ENCODE assay signal across 16 mouse cellular contexts in genomic region chr6:90760886-90761285, GRCm38 (mm10).
A peak's percentile ranks its signal among the peaks of the same experiment; 100 is the strongest.
DNase-seq lines count a peak whose midpoint lies in the region; ATAC-seq and TF ChIP-seq lines count a peak whose summit lies in the region.
"Had no signal": no experiment of that assay in that cellular context is flagged by ENCODE, and none has a peak within 500 bp of the region (broad histone marks: within the 10 kb centered on the region; RNA-seq: fewer than 3 reads in every experiment).

No protein-coding gene starts in this region.

- H3K27ac ChIP-seq in cerebellum, adult 2 months (ENCODE audit: insufficient read depth, low read length): peak overlapping the region; percentile 95; the same call in 1 of the 2 replicates
- H3K27ac ChIP-seq in hindbrain, embryonic 10.5 days: peak overlapping the region; percentile 72
- H3K27ac ChIP-seq in hindbrain, postnatal 0 days: no peak overlapping the region
- H3K27ac ChIP-seq in midbrain, embryonic 11.5 days (ENCODE audit: low read depth, low read length): peak overlapping the region; percentile 15; the same call in 1 of the 2 replicates
- no peak overlapping the region for H3K27ac ChIP-seq in midbrain, postnatal 0 days (ENCODE audit: low read depth, low read length)
- H3K27ac ChIP-seq in kidney, embryonic 16.5 days (ENCODE audit: low read length): no peak overlapping the region
- H3K27ac ChIP-seq: heart, embryonic 13.5 days; liver, embryonic 15.5 days had no signal

- TF ChIP-seq POLR2A in cerebellum, adult 2 months (IDR thresholded peaks at IDR 0.05; ENCODE audit: borderline replicate concordance, insufficient read depth, low read length): no peak

- 57% methylated on average over 5 of the region's 5 CpGs for whole genome bisulfite sequencing in cerebellum, adult 2 months
- 72% methylated on average over 5 of the region's 5 CpGs for WGBS in hindbrain, embryonic 10.5 days
- WGBS in hindbrain, postnatal 0 days: 39% methylated on average over 5 of the region's 5 CpGs
- 56% methylated on average over 5 of the region's 5 CpGs for WGBS in midbrain, embryonic 11.5 days
- WGBS in midbrain, postnatal 0 days: 54% methylated on average over 5 of the region's 5 CpGs
- WGBS in kidney, embryonic 16.5 days: 65% methylated on average over 5 of the region's 5 CpGs

- no peak overlapping the region for H3K9ac ChIP-seq in hindbrain, postnatal 0 days (replicated peaks; ENCODE audit: low read length)
- H3K9ac ChIP-seq in midbrain, embryonic 11.5 days (ENCODE audit: low read length): no peak overlapping the region
- H3K9ac ChIP-seq in midbrain, postnatal 0 days (replicated peaks; ENCODE audit: low read length, poor library complexity, severe bottlenecking): no peak overlapping the region
- no peak overlapping the region for H3K9ac ChIP-seq in kidney, embryonic 16.5 days (replicated peaks; ENCODE audit: low read length)
- H3K9ac ChIP-seq: heart, embryonic 13.5 days; liver, embryonic 15.5 days; midbrain, embryonic 15.5 days had no signal

- peaks cover 78% of the 10 kb centered on the region for H3K4me1 ChIP-seq in cerebellum, adult 2 months (ENCODE audit: control insufficient read depth, insufficient read depth, low read length)
- peaks cover 83% of the 10 kb centered on the region for H3K4me1 ChIP-seq in hindbrain, embryonic 10.5 days (replicated peaks)
- peaks cover 27% of the 10 kb centered on the region for H3K4me1 ChIP-seq in hindbrain, postnatal 0 days (ENCODE audit: insufficient read depth, low read length)
- H3K4me1 ChIP-seq in midbrain, embryonic 11.5 days (ENCODE audit: control insufficient read depth, insufficient read depth, low read length): peaks cover 16% of the 10 kb centered on the region
- peaks cover 7% of the 10 kb centered on the region; the same call in 1 of the 2 replicates for H3K4me1 ChIP-seq in midbrain, postnatal 0 days (ENCODE audit: insufficient read depth, low read length)
- H3K4me1 ChIP-seq in kidney, embryonic 16.5 days (ENCODE audit: insufficient read depth, low read length): peaks cover 21% of the 10 kb centered on the region

- no peak overlapping the region for H3K4me3 ChIP-seq in cerebellum, adult 2 months (replicated peaks; ENCODE audit: insufficient read depth, low read depth, low read length)
- no peak overlapping the region for H3K4me3 ChIP-seq in hindbrain, embryonic 10.5 days
- no peak overlapping the region for H3K4me3 ChIP-seq in hindbrain, postnatal 0 days (ENCODE audit: low read length)
- H3K4me3 ChIP-seq in midbrain, embryonic 11.5 days (ENCODE audit: low read depth, low read length): no peak overlapping the region
- no peak overlapping the region for H3K4me3 ChIP-seq in midbrain, postnatal 0 days (ENCODE audit: low read depth, low read length)
- no peak overlapping the region for H3K4me3 ChIP-seq in kidney, embryonic 16.5 days (ENCODE audit: low read length)
- H3K4me3 ChIP-seq: erythroblast, embryonic 14.5 days; heart, embryonic 13.5 days; liver, embryonic 15.5 days; midbrain, embryonic 15.5 days had no signal

- no peak overlapping the region for H3K4me2 ChIP-seq in hindbrain, postnatal 0 days (ENCODE audit: low read depth, low read length)
- H3K4me2 ChIP-seq in midbrain, embryonic 11.5 days: no peak overlapping the region
- H3K4me2 ChIP-seq in midbrain, postnatal 0 days (ENCODE audit: low read depth, low read length, poor library complexity, severe bottlenecking): no peak overlapping the region
- H3K4me2 ChIP-seq in kidney, embryonic 16.5 days (replicated peaks; ENCODE audit: low read depth, low read length): no peak overlapping the region
- H3K4me2 ChIP-seq: heart, embryonic 13.5 days; liver, embryonic 15.5 days; midbrain, embryonic 15.5 days had no signal

- no peak for TF ChIP-seq CTCF in cerebellum, adult 2 months (IDR thresholded peaks at IDR 0.05; ENCODE audit: borderline replicate concordance, insufficient read depth, low read depth, low read length)
- TF ChIP-seq CTCF in hindbrain, postnatal 0 days (IDR thresholded peaks at IDR 0.05; ENCODE audit: low read depth): no peak
- TF ChIP-seq CTCF in midbrain, postnatal 0 days (IDR thresholded peaks at IDR 0.05): no peak

- no peaks in the 10 kb centered on the region for H3K27me3 ChIP-seq in cerebellum, adult 2 months (ENCODE audit: control insufficient read depth, insufficient read depth, low read length)
- H3K27me3 ChIP-seq in hindbrain, embryonic 10.5 days (ENCODE audit: insufficient read depth, poor library complexity, severe bottlenecking): no peaks in the 10 kb centered on the region
- no peaks in the 10 kb centered on the region for H3K27me3 ChIP-seq in hindbrain, postnatal 0 days (ENCODE audit: insufficient read depth, low read length)
- H3K27me3 ChIP-seq in midbrain, embryonic 11.5 days (ENCODE audit: control insufficient read depth, insufficient read depth, low read length): no peaks in the 10 kb centered on the region
- no peaks in the 10 kb centered on the region for H3K27me3 ChIP-seq in midbrain, postnatal 0 days (ENCODE audit: insufficient read depth, low read length)
- H3K27me3 ChIP-seq in kidney, embryonic 16.5 days (ENCODE audit: insufficient read depth, low read length): no peaks in the 10 kb centered on the region
- H3K27me3 ChIP-seq: heart, embryonic 13.5 days; liver, embryonic 15.5 days; midbrain, embryonic 15.5 days had no signal

- no peak for ATAC-seq in hindbrain, postnatal 0 days
- ATAC-seq in midbrain, embryonic 11.5 days (ENCODE audit: low FRiP score): no peak
- ATAC-seq in midbrain, postnatal 0 days (ENCODE audit: low FRiP score): no peak
- no peak for ATAC-seq in kidney, embryonic 16.5 days (ENCODE audit: low FRiP score, low TSS enrichment)
- ATAC-seq: hindbrain, embryonic 16.5 days; midbrain, embryonic 15.5 days had no signal

- peaks cover 11% of the 10 kb centered on the region; the same call in 1 of the 2 replicates for H3K36me3 ChIP-seq in hindbrain, embryonic 10.5 days
- no peaks in the 10 kb centered on the region for H3K36me3 ChIP-seq in hindbrain, postnatal 0 days (ENCODE audit: insufficient read depth, low read length)
- H3K36me3 ChIP-seq in midbrain, embryonic 11.5 days (ENCODE audit: control insufficient read depth, insufficient read depth, low read length): no peaks in the 10 kb centered on the region; the same call in 1 of the 2 replicates
- H3K36me3 ChIP-seq in midbrain, postnatal 0 days (ENCODE audit: insufficient read depth, low read length): peaks cover 3% of the 10 kb centered on the region; the same call in 1 of the 2 replicates
- no peaks in the 10 kb centered on the region for H3K36me3 ChIP-seq in kidney, embryonic 16.5 days (ENCODE audit: insufficient read depth, low read length)
- H3K36me3 ChIP-seq: heart, embryonic 13.5 days; liver, embryonic 15.5 days; midbrain, embryonic 15.5 days had no signal

- no peaks in the 10 kb centered on the region for H3K9me3 ChIP-seq in hindbrain, embryonic 10.5 days
- no peaks in the 10 kb centered on the region for H3K9me3 ChIP-seq in hindbrain, postnatal 0 days (ENCODE audit: low read length)
- H3K9me3 ChIP-seq in midbrain, embryonic 11.5 days (ENCODE audit: control insufficient read depth, low read length): no peaks in the 10 kb centered on the region
- H3K9me3 ChIP-seq in midbrain, postnatal 0 days (ENCODE audit: low read length): no peaks in the 10 kb centered on the region
- no peaks in the 10 kb centered on the region for H3K9me3 ChIP-seq in kidney, embryonic 16.5 days (ENCODE audit: low read length)
- H3K9me3 ChIP-seq: heart, embryonic 13.5 days; liver, embryonic 15.5 days; midbrain, embryonic 15.5 days had no signal

- DNase-seq in cerebellum, adult 2 months: no peak
- no peak for DNase-seq in cerebellum, postnatal 36 days
- no peak for DNase-seq in hindbrain, embryonic 10.5 days (ENCODE audit: low spot score)
- no peak for DNase-seq in hindbrain, postnatal 0 days (ENCODE audit: low spot score)
- no peak for DNase-seq in midbrain, embryonic 11.5 days (ENCODE audit: low spot score, missing footprints)
- DNase-seq in midbrain, postnatal 0 days (ENCODE audit: low spot score): no peak
- DNase-seq in kidney, adult 11 months: no peak
- DNase-seq: kidney, adult 8-10 months; left cerebral cortex, postnatal 4 days; thymus, postnatal 14 days had no signal

Comparison
In these comparisons a context has a peak if more than half of its experiments do, and no peak if none do; other contexts are left out.
1. H3K27ac ChIP-seq: peak in cerebellum, adult 2 months (single experiment), hindbrain, embryonic 10.5 days (single experiment) and midbrain, embryonic 11.5 days (single experiment); none in hindbrain, postnatal 0 days (single experiment), midbrain, postnatal 0 days (single experiment) and kidney, embryonic 16.5 days (single experiment).